Mouse (Mus musculus): Measurements from ENCODE around the gene Lim2.

Lim2 gene

DNA sequence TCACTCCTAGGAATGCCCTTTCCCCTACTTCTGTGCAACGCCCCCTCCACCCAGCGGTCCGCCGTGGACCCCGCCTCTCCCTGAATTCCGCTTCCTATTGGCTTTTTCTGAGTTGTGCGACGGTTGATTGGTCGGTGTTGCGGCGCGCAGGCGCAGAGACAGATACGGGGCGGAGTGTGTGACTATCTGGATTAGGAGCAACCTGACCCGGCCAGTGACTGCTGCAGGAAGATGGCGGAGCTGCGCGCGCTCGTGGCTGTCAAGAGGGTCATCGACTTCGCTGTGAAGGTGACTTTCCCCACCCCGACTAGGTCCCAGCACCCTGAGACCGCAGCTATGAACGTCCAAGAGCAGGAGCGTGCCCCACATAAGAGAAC lies 16.4 kb downstream of the Lim2 start, which contains the start of the genes Etfb and Gm45233:
TSS of gene Etfb (plus strand) at position 167 of the 377 bp plus-strand sequence.
TSS of gene Gm45233 (plus strand) at position 212 of the 377 bp plus-strand sequence.
- peak; percentile 87 for DNase-seq (ENCODE audit: low spot score)

DNA sequence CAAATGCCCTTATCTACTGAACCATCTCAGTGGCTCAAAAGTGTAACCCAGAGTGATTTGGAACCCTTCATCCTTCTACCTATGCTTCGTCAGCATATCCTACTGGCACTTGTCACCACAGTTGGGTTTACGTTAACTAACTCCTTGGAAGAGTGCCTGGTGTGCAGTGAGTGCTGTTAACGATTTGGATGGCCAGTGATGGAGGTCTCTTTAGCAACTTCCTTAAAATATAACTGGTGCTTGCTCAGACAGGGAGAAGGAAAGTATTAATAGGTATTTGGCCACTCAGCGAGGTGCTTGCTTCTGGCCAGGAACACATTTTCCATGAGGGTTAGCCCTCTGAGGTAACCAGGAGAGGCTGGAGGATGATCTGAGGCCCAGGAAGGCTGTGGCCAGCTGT lies 20.3 kb downstream of the Lim2 start:
- DNase-seq (ENCODE audit: low spot score), result no peak

DNA sequence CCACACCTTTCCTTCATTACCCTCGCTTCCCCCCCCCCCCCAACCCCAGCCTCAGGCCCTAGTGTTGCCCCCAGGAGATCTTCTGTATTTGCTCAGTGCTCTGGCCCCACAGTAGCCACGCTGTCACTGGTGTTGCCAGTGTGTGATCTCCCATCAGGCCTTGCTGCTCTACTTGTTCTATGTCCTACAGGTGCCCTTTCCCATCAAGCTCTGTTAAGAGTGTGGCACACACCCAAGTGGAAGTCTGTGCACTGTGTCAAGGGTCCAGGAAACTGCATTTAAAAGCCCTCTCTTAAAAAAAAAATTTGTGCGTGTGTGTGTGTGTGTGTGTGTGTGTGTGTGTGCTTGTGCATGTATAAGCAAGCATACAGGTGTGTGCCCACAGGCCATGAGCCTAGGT lies 20.8 kb downstream of the Lim2 start:
- DNase-seq (ENCODE audit: low spot score), result no peak

DNA sequence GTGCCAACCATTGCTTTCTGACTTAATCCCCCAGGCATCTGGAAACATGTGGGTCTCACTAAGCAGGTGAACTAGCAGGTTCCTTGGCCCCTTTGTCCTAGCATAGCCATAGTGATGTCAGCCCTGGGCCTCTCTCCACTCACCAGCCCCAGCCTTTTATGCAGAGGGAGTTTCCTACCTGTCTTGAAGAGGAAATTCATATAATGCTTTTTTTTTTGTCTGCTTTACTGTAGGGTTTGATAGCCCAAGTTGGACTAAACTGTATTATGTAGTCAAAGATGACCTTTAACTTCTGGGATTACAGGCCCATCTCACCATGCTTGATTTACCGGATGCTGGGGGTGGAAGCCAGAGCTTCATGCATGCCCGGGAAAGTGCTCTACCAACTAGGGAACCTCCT lies 22.3 kb downstream of the Lim2 start:
- no peak for DNase-seq (ENCODE audit: low spot score)

DNA sequence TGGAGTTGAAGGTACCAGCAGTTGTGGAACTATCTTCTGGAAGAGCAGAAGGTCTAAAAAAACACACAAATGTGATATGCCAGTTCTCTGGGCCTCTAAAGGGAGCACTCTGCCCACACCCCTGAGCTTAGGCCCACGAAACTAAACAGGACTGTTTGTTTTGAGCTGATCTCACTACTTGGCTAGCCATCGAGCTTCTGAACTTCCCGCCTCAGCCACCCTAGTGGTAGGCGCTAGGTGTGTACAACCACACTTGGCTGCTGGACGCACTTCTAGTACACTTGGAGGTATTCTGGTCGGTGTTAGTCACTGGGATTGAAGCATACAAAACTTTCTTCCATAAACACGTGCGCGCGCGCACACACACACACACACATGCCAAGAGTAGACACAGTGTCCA lies 24.3 kb downstream of the Lim2 start:
- DNase-seq (ENCODE audit: low spot score), result no peak

DNA sequence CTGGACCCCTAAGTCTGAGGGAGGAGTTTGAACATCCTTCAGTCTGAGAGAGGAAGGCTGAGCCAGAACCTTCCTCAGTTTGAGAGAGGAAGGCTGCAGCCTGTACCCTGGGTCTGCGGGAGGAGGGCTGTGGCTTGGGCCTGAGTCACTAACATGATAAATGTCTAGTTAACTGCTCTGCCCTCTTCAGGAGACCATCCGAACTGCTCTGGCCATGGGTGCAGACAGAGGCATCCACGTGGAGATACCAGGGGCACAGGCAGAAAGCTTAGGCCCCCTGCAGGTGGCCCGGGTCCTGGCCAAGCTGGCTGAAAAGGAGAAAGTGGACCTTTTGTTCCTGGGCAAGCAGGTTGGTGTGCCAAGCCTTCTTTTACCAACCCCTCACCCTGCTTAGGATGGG lies 25.1 kb downstream of the Lim2 start:
- no peak for DNase-seq (ENCODE audit: low spot score)

DNA sequence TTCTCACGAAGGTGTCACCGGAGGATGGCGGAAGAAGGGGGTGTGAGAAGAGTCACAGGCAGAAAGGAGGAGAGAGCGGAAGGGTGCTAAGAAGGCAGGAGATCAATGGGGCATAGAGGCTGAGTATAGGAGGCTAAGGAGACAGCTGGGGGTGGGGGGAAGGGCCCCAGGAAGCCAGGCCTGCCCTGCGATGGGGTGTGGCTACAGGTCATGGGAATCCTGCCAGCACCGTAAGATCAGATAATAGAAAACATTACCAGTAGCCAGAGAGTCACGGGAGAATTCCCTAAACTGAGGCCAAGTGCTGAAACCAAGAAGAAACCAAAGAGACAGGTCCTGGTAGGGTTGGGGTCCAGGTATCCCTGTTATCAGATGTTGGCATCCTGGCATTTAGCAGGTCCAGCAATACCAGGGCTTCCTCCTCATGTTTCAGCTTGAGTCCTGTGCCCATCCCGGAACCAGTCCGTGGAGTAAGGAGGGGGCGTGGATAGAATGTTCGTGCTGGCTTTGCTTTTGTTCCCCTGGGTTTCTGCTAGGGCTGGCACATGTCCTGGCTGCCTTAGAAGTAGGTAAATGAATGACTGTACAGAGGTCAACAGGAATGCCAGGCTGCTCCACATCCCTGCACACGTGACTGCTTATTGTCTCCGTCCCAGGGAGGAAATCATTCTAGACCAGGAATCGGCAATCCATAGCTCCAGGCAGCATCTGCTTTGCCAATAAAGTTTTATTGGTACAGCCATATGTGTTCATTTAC lies 26.3 kb downstream of the Lim2 start:
- DNase-seq (ENCODE audit: low spot score), result no peak

DNA sequence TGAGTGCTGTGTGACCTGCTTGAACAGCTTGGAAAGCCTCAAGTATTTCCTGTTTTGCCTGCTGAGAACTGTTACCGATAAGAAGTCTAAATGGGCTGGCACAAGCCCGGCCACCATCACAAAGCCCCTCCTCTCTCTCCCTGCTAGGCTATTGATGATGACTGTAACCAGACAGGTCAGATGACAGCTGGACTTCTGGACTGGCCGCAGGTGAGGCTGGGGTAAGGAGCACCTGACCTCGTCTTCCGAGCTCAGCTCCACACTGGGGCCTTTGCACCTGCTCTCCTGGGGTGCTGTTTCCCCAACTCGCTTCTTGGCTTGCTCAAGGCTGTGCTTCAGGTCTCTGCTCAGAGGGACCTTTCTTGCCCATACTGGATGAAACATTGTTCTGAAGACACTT lies 26.9 kb downstream of the Lim2 start:
- DNase-seq (ENCODE audit: low spot score), result no peak

DNA sequence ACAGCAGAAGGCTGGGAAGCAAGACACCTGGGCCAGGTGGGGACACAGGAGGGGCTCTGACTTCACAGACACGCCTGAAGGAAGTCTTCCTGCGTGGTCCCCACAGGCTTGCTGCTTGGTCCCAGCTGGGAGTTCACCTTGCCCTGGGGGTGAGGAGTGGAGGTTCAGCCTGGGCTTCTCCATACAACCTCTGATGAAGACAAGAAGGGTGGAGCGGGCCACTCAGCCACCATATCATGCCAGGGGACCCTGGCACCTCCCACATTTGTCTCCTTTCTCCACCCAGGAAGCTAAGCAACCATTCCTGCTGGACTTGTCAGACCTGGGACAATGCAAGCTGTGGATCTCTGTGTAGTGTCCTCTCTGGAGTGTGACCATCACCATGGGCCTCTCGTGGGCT lies 35.4 kb downstream of the Lim2 start, which contains the start of gene Vsig10l:
TSS of gene Vsig10l (plus strand) at position 301 of the 400 bp plus-strand sequence.
- no peak for DNase-seq (ENCODE audit: low spot score)

DNA sequence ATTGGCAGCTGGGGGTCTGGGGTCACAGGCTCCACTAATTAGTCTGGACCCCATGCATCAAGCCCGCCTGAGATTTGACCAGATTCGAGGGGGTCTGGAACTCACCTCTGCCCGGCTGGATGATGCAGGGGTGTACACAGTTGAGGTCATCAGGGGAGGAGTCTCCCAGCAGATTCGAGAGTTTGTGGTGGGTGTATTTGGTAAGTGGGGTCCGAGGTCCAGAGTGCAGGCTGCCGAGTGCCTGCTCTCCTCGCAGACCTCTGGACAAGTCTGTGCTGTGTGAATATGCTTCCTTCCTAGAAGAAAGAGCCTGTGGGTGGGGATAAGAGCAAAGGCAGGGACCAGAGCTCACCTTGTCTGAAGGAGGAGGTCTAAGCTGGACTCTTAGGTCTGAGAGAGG lies 36.5 kb downstream of the Lim2 start:
- DNase-seq (ENCODE audit: low spot score), result no peak

DNA sequence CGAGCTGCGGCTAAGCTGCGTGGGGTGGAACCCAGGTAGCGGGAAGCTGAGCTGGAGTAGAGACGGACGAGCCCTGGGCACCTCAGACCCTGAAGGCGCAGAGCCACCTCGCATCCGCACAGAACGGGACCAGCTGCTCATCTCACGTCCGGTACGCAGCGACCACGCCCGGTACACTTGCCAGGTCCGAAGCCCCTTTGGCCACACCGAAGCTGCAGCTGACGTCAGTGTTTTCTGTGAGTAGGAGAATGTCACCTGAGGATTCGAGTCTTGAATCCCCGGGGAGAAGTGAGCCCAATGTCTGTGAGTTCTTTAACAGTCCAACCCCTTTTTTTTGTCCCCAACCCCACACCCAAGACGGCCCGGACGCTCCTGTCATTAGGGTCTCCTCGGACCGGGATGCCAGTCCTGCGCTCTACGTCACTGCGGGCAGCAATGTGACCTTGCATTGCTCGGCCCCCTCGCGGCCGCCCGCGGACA lies 37.4 kb downstream of the Lim2 start:
- DNase-seq (ENCODE audit: low spot score), result peak; percentile 9

DNA sequence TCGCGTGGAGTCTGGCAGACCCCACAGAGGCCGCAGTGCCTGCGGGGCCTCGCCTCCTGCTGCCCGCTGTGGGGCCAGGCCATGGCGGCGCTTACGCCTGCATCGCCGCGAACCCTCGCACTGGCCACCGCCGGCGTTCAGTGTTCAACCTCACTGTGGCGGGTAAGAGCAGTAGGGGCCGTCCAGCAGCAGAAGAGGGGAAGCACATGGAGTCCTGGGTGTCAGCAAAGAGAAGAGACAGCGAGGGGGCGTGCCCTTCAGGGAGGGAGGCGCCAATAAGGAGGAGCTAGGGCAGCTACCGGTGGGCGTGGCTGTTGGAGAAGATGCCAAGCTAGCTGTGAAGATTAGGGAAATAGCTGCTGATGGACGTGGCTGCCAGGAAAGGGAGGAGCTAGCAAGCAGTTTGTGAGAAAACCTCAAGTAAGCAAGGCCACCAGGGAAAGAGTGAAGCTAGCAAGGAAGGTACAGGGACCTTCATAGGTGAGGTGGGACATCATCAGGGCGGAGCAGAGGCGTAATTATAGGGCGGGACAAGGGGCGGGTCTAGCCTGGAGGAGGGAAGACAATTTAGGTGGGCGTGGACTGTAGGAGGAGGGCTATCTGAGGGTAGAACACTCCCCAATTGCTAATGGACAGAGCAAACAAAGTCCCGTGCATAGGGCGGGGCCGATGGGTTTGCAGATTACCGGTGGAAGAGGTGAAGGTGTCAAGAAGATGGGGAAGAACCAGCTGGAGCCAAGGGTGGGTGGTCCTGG lies 38.1 kb downstream of the Lim2 start:
- DNase-seq (ENCODE audit: low spot score), result peak; percentile 81

DNA sequence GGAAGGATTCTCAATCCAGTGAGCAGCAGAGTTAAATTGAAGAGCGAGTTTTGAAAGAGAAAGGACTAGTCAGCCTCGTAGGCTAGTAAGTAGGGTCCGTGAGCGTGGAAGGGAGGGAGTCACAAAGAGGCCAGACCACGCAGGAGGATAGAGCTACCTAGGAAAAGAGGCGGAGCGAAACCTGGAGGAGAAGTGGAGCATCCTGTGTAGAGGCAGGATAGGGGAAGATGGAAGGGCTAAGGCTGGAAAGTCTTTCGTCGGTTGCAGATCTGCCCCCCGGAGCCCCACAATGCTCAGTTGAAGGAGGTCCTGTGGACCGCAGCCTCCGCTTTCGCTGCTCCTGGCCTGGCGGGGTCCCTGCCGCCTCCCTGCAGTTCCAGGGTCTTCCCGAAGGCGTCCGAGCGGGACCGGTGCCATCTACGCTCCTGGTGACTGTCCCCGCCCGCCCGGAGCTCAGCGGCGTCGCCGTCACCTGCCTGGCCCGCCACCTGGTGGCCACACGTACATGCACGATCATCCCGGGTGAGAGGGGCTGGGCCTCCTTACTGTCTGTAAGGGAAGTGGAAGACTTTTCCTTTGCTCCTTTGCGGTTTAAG lies 38.7 kb downstream of the Lim2 start:
- DNase-seq (ENCODE audit: low spot score), result peak; percentile 65

DNA sequence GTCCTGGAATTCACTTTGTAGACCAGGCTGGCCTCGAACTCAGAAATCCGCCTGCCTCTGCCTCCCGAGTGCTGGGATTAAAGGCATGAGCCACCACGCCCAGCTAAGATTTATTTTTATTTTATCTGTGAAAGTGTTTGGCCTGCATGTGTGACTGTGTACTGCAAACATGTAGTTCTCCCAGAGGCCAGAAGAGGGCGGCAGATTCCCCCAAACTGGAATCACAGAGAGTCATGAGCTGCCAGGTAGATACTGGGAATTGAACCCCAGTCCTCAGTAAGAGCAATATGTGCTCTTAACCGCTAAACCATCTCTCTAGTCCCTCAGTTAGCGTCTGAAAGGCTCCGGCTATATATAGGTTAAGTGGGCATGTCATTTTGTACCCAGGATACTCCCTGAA lies 42.9 kb downstream of the Lim2 start:
- peak; percentile 46 for DNase-seq (ENCODE audit: low spot score)

DNA sequence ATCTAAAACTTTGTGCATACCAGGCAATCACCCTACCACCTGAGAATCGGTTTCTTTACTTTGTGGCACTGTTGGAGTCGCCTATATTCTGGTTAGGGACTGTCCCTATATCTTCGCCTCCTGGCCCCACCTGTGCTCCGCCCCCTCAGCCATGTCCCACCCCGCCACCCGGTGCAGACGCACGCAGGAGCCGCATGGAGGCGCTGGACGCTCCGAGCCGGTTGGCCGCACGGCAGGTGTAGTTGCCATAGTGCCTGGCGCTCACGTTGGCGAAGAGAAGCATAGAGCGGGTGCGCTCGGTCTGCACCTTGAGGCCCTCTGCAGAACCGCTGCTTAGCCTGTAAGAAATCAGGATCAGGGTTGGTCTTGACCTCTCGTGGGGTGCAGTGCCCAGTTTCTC lies 48.2 kb downstream of the Lim2 start:
- peak; percentile 20 for DNase-seq (ENCODE audit: low spot score)

DNA sequence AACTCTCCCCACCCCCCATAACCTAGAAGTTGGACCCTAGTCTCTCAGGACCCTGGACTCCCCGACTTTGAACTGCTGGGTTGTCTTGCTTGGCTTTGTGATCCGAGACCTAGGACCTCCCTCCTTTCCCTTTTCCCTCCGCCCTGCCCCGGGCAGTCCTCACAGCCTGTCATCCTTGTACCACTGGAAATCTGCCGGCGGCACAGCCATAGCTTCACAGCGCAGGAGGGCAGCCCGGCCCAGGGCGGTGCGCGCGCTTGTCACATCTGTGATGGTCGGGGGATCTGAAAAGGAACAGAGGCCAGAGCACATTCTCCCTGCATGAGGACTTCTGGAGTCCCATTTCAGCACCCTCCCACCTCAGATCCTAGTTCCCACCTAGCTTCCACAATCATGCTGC lies 48.9 kb downstream of the Lim2 start:
- DNase-seq (ENCODE audit: low spot score), result no peak

DNA sequence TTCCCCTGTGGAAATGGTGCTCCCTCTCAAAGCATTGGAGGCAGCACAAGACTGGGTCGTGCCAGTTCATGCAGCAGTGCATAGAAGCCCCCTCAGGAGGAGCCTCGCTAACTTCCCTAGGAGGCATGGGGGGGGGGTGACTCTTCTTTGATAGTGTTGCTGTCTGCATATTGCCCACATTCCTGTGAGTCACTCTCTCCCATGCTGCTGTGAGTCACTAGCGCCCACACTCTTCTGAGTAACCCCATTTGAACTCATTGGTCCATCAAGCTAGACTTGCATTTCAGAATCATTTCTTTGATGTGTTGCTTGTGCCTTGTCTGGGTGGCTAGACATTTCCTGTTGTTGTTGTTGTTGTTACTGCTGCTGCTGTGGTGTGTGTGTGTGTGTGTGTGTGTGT lies 53.7 kb downstream of the Lim2 start:
- no peak for DNase-seq (ENCODE audit: low spot score)

DNA sequence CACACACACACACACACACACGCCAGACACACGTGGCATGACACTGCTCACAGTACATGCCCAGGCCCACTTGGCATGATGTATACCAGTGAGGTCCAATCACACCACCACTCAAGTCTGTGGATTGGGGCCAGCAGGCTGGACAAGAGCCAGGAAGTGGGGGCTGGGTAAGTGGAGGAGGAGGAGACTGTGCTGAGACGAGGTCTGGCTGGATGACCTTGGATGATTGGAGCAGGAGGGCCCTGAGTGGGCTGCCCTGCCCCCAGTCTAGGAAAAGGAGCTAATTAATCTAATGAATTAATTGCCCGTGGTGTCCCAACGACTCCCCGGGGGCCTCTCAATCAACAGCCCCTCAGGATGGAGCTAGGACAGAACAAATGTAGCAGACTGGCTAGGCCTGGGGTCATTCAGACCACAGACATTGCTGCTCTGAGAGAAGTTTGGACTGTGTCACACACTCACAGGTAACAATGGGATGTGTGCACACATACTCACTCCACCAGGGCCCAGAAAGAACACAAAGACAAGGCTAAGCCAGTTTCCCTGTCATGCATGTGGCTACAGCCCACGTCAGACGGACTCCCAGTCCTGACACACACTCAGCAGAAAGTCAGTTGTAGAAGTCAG lies 54.7 kb downstream of the Lim2 start:
- no peak for DNase-seq (ENCODE audit: low spot score)

DNA sequence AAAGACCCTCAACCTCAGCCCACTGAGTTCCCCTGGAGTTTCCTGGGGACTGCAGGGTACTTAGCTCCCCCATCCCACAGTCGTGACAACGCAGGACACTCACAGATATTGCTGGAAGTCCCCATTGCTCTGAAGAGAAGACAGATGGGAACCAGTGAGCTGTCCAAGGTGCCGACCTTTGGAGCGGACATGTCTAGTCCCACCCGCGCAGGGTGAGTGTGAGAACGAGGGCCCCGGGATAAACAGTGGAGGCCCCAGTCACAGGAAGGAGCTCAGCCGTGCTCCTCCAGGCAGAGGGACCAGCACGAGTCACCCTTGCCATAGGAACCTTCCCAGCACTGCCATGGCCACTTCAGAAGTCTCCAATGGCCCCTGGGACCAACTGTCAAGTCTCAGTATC lies 55.8 kb downstream of the Lim2 start:
- DNase-seq (ENCODE audit: low spot score), result no peak

Measured in spleen, adult 12 weeks (tissue).